Mouse (Mus musculus): ENCODE measurements at regions not wholly inside any gene's neighbourhood (a gene's known extent, or its start where the extent isn't known, plus 50 kb on each side); places are given as distances from the start of the nearest gene placed in this dataset.

- Histone ChIP-seq H3K9me3 (ENCODE audit: low read length) (no peaks in the 10 kb centered on the region), H3K27ac (ENCODE audit: low read depth, low read length) (no peak overlapping the region), H3K4me1 (ENCODE audit: insufficient read depth, low read length) (no peaks in the 10 kb centered on the region), H3K9ac (replicated peaks; ENCODE audit: low read length, poor library complexity, severe bottlenecking) (no peak overlapping the region), H3K27me3 (ENCODE audit: insufficient read depth, low read length) (no peaks in the 10 kb centered on the region), H3K4me3 (ENCODE audit: low read depth, low read length) (no peak overlapping the region), H3K36me3 (ENCODE audit: insufficient read depth, low read length) (no peaks in the 10 kb centered on the region), H3K4me2 (ENCODE audit: low read depth, low read length, poor library complexity, severe bottlenecking) (no peak overlapping the region)
- no peak for TF ChIP-seq CTCF (IDR thresholded peaks at IDR 0.05)
- 94% methylated on average over 3 of the region's 3 CpGs for WGBS
- ATAC-seq (ENCODE audit: low FRiP score): no peak
- no peak for DNase-seq (ENCODE audit: low spot score)
Observed at GRCm38 (mm10) chr16:42675031-42675430, 200.7 kb upstream of the Zbtb20 start.

DNA sequence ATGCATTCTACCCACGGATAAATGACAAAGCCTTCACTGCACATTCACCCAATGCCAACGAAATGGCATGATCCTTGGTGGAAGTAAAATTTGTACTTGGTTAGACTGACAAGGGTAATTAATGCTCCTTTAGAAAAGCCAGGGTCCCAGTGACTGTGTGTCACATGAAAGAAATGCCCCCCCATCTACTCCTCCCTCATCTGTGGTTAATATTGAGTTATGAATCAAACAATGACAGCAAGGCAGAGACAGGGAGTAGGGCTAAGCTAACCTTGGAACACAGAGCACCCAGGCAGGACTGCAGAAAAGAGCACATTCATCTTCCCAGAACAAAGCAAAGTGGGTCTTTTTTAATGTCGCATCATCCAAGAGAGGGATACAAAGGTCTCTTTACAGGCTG lies 209.1 kb upstream of the Zbtb20 start:
- DNase-seq (ENCODE audit: low spot score) (no peak), ATAC-seq (ENCODE audit: low FRiP score) (no peak)
- no peaks in the 10 kb centered on the region for H3K4me1 ChIP-seq (ENCODE audit: insufficient read depth, low read length)
- no peak overlapping the region for H3K27ac ChIP-seq (ENCODE audit: low read depth, low read length)
- no peak overlapping the region for H3K4me2 ChIP-seq (ENCODE audit: low read depth, low read length, poor library complexity, severe bottlenecking)
- no peak for TF ChIP-seq CTCF (IDR thresholded peaks at IDR 0.05)
- H3K36me3 ChIP-seq (ENCODE audit: insufficient read depth, low read length): no peaks in the 10 kb centered on the region
- no peak overlapping the region for H3K9ac ChIP-seq (replicated peaks; ENCODE audit: low read length, poor library complexity, severe bottlenecking)
- no peaks in the 10 kb centered on the region for H3K9me3 ChIP-seq (ENCODE audit: low read length)
- H3K4me3 ChIP-seq (ENCODE audit: low read depth, low read length): no peak overlapping the region
- 51% methylated on average over 3 of the region's 3 CpGs for WGBS
- H3K27me3 ChIP-seq (ENCODE audit: insufficient read depth, low read length): no peaks in the 10 kb centered on the region

- no peaks in the 10 kb centered on the region for H3K36me3 ChIP-seq (ENCODE audit: insufficient read depth, low read length)
- no peak for TF ChIP-seq CTCF (IDR thresholded peaks at IDR 0.05)
- WGBS: 55% methylated on average over 10 of the region's 10 CpGs
- no peaks in the 10 kb centered on the region for H3K27me3 ChIP-seq (ENCODE audit: insufficient read depth, low read length)
- H3K9ac ChIP-seq (replicated peaks; ENCODE audit: low read length, poor library complexity, severe bottlenecking): no peak overlapping the region
- no peaks in the 10 kb centered on the region for H3K4me1 ChIP-seq (ENCODE audit: insufficient read depth, low read length)
- DNase-seq (ENCODE audit: low spot score) (no peak), ATAC-seq (ENCODE audit: low FRiP score) (peak; percentile 78)
- no peaks in the 10 kb centered on the region for H3K9me3 ChIP-seq (ENCODE audit: low read length)
- no peak overlapping the region for H3K4me3 ChIP-seq (ENCODE audit: low read depth, low read length)
- peak overlapping the region; percentile 27 for H3K27ac ChIP-seq (ENCODE audit: low read depth, low read length)
- 0 out of 2 replicates have a peak overlapping the region, but pooled peaks have one; percentile 5 for H3K4me2 ChIP-seq (ENCODE audit: low read depth, low read length, poor library complexity, severe bottlenecking)
Observed at GRCm38 (mm10) chr16:42651904-42652732, 223.6 kb upstream of the Zbtb20 start.

- no peak for TF ChIP-seq CTCF (IDR thresholded peaks at IDR 0.05)
- 54% methylated on average over 5 of the region's 5 CpGs for WGBS
- Histone ChIP-seq H3K4me1 (ENCODE audit: insufficient read depth, low read length) (no peaks in the 10 kb centered on the region), H3K27ac (ENCODE audit: low read depth, low read length) (no peak overlapping the region), H3K36me3 (ENCODE audit: insufficient read depth, low read length) (no peaks in the 10 kb centered on the region), H3K4me3 (ENCODE audit: low read depth, low read length) (no peak overlapping the region), H3K27me3 (ENCODE audit: insufficient read depth, low read length) (no peaks in the 10 kb centered on the region), H3K4me2 (ENCODE audit: low read depth, low read length, poor library complexity, severe bottlenecking) (no peak overlapping the region), H3K9me3 (ENCODE audit: low read length) (no peaks in the 10 kb centered on the region), H3K9ac (replicated peaks; ENCODE audit: low read length, poor library complexity, severe bottlenecking) (no peak overlapping the region)
- DNase-seq (ENCODE audit: low spot score): no peak
- ATAC-seq (ENCODE audit: low FRiP score): no peak
Observed at GRCm38 (mm10) chr16:42649767-42650166, 225.9 kb upstream of the Zbtb20 start.

- no peak for TF ChIP-seq CTCF (IDR thresholded peaks at IDR 0.05)
- Histone ChIP-seq H3K27ac (ENCODE audit: low read depth, low read length) (no peak overlapping the region), H3K9me3 (ENCODE audit: low read length) (no peaks in the 10 kb centered on the region), H3K9ac (replicated peaks; ENCODE audit: low read length, poor library complexity, severe bottlenecking) (no peak overlapping the region), H3K4me3 (ENCODE audit: low read depth, low read length) (no peak overlapping the region), H3K27me3 (ENCODE audit: insufficient read depth, low read length) (no peaks in the 10 kb centered on the region), H3K4me1 (ENCODE audit: insufficient read depth, low read length) (no peaks in the 10 kb centered on the region), H3K36me3 (ENCODE audit: insufficient read depth, low read length) (no peaks in the 10 kb centered on the region), H3K4me2 (ENCODE audit: low read depth, low read length, poor library complexity, severe bottlenecking) (no peak overlapping the region)
- DNase-seq (ENCODE audit: low spot score): no peak
- no peak for ATAC-seq (ENCODE audit: low FRiP score)
- WGBS: 95% methylated on average over 5 of the region's 5 CpGs
Observed at GRCm38 (mm10) chr16:42648531-42649142, 227.0 kb upstream of the Zbtb20 start.

DNA sequence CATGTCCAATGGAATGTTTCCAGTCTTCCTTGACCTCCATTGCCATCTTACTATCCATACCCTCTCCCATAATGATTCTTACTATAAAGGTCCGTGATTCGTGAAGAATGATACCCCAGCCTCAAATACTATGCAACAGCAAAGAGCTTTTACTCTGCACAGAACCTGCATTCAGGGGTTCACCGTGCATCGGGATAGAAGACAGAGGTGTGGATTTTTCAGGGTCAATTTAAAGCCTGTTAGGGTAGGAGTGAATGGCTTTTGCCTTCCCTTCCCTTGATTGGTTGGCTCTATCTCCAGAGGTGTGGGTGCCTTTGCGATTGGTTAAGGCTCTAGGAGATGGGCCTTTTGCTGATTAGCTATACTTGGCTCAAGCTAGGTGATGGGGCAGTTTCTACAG lies 227.9 kb upstream of the Zbtb20 start:
- no peak overlapping the region for H3K4me3 ChIP-seq (ENCODE audit: low read depth, low read length)
- DNase-seq (ENCODE audit: low spot score): no peak
- no peaks in the 10 kb centered on the region for H3K27me3 ChIP-seq (ENCODE audit: insufficient read depth, low read length)
- ATAC-seq (ENCODE audit: low FRiP score): no peak
- H3K4me2 ChIP-seq (ENCODE audit: low read depth, low read length, poor library complexity, severe bottlenecking): no peak overlapping the region
- no peaks in the 10 kb centered on the region for H3K36me3 ChIP-seq (ENCODE audit: insufficient read depth, low read length)
- no peaks in the 10 kb centered on the region for H3K9me3 ChIP-seq (ENCODE audit: low read length)
- no peaks in the 10 kb centered on the region for H3K4me1 ChIP-seq (ENCODE audit: insufficient read depth, low read length)
- no peak for TF ChIP-seq CTCF (IDR thresholded peaks at IDR 0.05)
- WGBS: 98% methylated on average over 5 of the region's 5 CpGs
- H3K9ac ChIP-seq (replicated peaks; ENCODE audit: low read length, poor library complexity, severe bottlenecking): no peak overlapping the region
- H3K27ac ChIP-seq (ENCODE audit: low read depth, low read length): no peak overlapping the region

All from midbrain, postnatal 0 days (tissue).